Mouse (Mus musculus) liver, adult 2 months (tissue): ENCODE results near the gene Vgll3. TPM values are rescaled to one million over a fixed set of nuclear protein-coding genes. Genes with fewer than 3 reads are reported as not detected.

Experiments used
- DNase-seq: peaks from one replicate; pipeline ENCODE4 v3.0.0-alpha.2; 2011; ENCODE audit warnings: low read depth, low spot score; ENCODE audit errors: extremely low read depth
- H3K27ac ChIP-seq: fragments of 200-500 bp; replicated peaks from 2 replicates; pipeline ENCODE4 v1.5.1; 2012; ENCODE audit warnings: low read depth, mild to moderate bottlenecking, control low read depth, inconsistent platforms, low read length; ENCODE audit not compliant: insufficient read depth
- H3K27me3 ChIP-seq: fragments of 200-500 bp; 2 replicates; pipeline ENCODE4 v1.6.1; 2012; ENCODE audit warnings: mild to moderate bottlenecking, moderate library complexity, low read length, inconsistent platforms; ENCODE audit not compliant: control insufficient read depth, insufficient read depth
- H3K36me3 ChIP-seq: fragments of 200-500 bp; 2 replicates; pipeline ENCODE4 v1.6.1; 2012; ENCODE audit warnings: low read length, inconsistent platforms; ENCODE audit not compliant: control insufficient read depth, insufficient read depth
- H3K4me1 ChIP-seq: fragments of 200-500 bp; 2 replicates; pipeline ENCODE4 v1.6.1; 2011; ENCODE audit warnings: low read length; ENCODE audit not compliant: control insufficient read depth, insufficient read depth
- H3K4me3 ChIP-seq: fragments of 200-500 bp; 2 replicates; pipeline ENCODE4 v1.5.1; 2011; ENCODE audit warnings: low read depth, mild to moderate bottlenecking, control low read depth, low read length, moderate library complexity; ENCODE audit not compliant: insufficient read depth
- H3K79me2 ChIP-seq: fragments of 200-500 bp; 2 replicates; pipeline ENCODE4 v1.6.1; 2012; ENCODE audit warnings: inconsistent platforms, mild to moderate bottlenecking, low read length, moderate library complexity; ENCODE audit not compliant: control insufficient read depth, insufficient read depth
- H3K9ac ChIP-seq: fragments of 200-500 bp; 2 replicates; pipeline ENCODE4 v1.6.1; 2012; ENCODE audit warnings: low read depth, mild to moderate bottlenecking, control low read depth, inconsistent platforms, low read length
- CTCF ChIP-seq: fragments of 200-500 bp; IDR thresholded peaks from 2 replicates; pipeline ENCODE4 v1.5.1; 2011; ENCODE audit warnings: low read depth, low read length, control low read depth
- POLR2A ChIP-seq: fragments of 200-500 bp; IDR thresholded peaks from 2 replicates; pipeline ENCODE4 v1.6.1; 2011; ENCODE audit warnings: low read length, control low read depth; ENCODE audit not compliant: insufficient read depth; ENCODE audit errors: extremely low read depth
- WGBS: fragments of 180-500 bp; shearing (Covaris S2); methylation state at CpG from one replicate; pipeline ENCODE4 v1.1.7; 2018; 5-methylcytosine and 5-hydroxymethylcytosine counted together
- polyA plus RNA-seq: library from polyadenylated mRNA; depleted of rRNA; stranded (reverse); fragments of >200 nt; gene quantifications from 2 replicates; pipeline ENCODE4 v1.2.3, GENCODE M21; 2012
- total RNA-seq: library from RNA; depleted of rRNA; stranded (reverse); fragments of >200 nt; gene quantifications from 2 replicates; pipeline ENCODE4 v1.2.3, GENCODE M21; 2014

Vgll3 gene
- total and polyA plus RNA-seq, 2 experiments = 0.28 to 0.33 TPM

DNA sequence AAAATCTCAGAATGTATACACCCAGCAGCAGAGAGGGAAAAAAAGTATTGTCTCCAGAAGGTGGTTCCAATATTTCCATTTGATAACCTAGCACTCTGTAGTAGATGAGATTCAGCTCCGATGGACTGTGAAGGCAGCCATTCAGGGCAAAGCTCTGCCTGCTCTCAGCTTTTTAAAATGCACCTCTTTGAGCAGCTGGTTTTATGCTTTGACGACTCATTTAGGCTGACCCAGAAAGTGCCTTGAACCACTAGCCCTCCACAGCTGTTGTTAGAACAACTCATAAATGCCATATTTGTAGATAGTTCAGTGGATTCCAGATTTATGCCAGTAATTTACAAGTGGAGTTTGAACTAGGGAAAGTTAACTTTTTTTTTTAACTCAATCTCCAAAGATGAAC is 5.7 kb downstream of the Vgll3 start:
- no peaks in the 10 kb centered on the region; the same call in 1 of the 2 replicates for H3K27me3 ChIP-seq
- DNase-seq = no peak
- no peak overlapping the region for H3K27ac ChIP-seq
- H3K4me1 ChIP-seq = no peaks in the 10 kb centered on the region
- no peaks in the 10 kb centered on the region for H3K36me3 ChIP-seq
- H3K9ac ChIP-seq = no peak overlapping the region
- no peaks in the 10 kb centered on the region for H3K79me2 ChIP-seq
- no peak overlapping the region for H3K4me3 ChIP-seq
- 70% methylated on average over 2 of the region's 2 CpGs for WGBS
- TF ChIP-seq CTCF (no peak), POLR2A (no peak)

DNA sequence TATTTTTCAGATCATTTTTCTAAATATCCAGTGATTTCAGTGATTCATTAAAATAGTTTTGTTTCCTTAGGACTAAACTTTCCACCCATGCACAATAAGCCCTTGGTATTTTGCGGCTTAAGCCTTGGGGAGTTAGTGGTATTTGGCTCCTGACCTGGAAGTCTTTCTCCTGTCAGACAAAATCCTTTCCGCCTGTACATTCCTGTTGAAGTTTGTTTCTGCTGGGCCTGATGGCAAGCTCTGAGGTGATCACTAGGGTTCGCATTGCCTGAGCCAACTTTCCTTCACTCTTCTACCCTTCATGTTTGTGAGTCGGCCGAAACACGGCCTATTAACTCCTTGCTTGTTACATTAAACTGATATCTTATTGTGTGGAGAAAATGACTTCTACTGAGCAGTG is 8.7 kb downstream of the Vgll3 start:
- no peak overlapping the region for H3K4me3 ChIP-seq
- no peak for DNase-seq
- WGBS = 95% methylated on average over 6 of the region's 6 CpGs
- no peaks in the 10 kb centered on the region for H3K79me2 ChIP-seq
- no peak overlapping the region for H3K27ac ChIP-seq
- H3K27me3 ChIP-seq = no peaks in the 10 kb centered on the region; the same call in 1 of the 2 replicates
- no peaks in the 10 kb centered on the region for H3K4me1 ChIP-seq
- TF ChIP-seq CTCF (no peak), POLR2A (no peak)
- H3K36me3 ChIP-seq = no peaks in the 10 kb centered on the region
- no peak overlapping the region for H3K9ac ChIP-seq

DNA sequence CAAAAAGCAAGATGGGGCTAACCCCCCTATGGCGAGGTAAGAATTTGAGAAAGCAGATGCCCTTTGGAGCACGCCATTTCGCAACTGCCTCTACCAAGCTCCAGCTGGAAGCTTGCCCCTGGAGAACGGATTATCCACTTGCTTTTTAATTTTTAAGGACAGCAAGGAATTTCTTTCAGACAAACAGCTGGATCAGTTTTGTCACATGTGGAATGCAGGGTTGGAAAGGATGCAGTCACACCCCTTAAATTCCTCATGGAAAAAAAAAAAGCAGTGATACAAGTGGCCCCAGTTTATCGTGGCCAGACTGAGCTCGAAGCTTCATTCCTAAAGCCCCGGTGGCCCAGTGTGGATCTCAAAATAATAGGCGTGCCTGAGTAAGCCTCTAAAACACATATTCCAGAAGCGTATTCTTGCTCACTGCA is 13.1 kb downstream of the Vgll3 start:
- H3K79me2 ChIP-seq = no peaks in the 10 kb centered on the region
- no peak overlapping the region for H3K27ac ChIP-seq
- H3K4me1 ChIP-seq = no peaks in the 10 kb centered on the region
- peak; percentile 64 for DNase-seq
- no peak overlapping the region for H3K4me3 ChIP-seq
- TF ChIP-seq CTCF = no peak
- no peak for TF ChIP-seq POLR2A
- H3K27me3 ChIP-seq = no peaks in the 10 kb centered on the region
- no peak overlapping the region for H3K9ac ChIP-seq
- no peaks in the 10 kb centered on the region for H3K36me3 ChIP-seq
- WGBS = 66% methylated on average over 9 of the region's 9 CpGs

GRCm38 (mm10) chr16:65829096-65829495 is 14.0 kb downstream of the Vgll3 start:
- no peak for DNase-seq
- Histone ChIP-seq H3K27me3 (no peaks in the 10 kb centered on the region), H3K4me3 (no peak overlapping the region), H3K9ac (no peak overlapping the region), H3K4me1 (no peaks in the 10 kb centered on the region), H3K79me2 (no peaks in the 10 kb centered on the region), H3K27ac (no peak overlapping the region), H3K36me3 (no peaks in the 10 kb centered on the region)
- TF ChIP-seq POLR2A (no peak), CTCF (no peak)
- WGBS = 65% methylated on average over 6 of the region's 6 CpGs

DNA sequence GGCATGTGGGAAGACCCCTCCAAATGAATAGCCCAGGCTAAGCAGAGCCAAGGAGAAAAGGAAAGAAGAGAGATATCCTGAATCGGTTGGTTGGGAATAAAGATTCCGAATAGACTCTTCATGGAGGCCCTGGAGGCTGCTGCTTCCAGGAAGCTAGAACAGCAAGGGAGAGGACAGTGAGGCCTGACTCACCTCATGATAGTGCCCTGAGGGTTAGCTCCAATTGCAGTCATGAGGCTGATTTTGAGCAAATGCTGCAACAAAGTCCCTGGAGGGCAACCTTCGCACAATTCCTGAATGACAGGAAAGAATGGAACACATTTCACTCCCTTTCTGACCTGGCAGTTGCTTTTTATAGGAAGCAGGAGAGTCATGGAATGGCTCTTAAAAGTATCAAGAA is 19.7 kb downstream of the Vgll3 start:
- 89% methylated on average over 3 of the region's 3 CpGs for WGBS
- H3K27ac ChIP-seq = no peak overlapping the region

GRCm38 (mm10) chr16:65850126-65850525 is 35.1 kb downstream of the Vgll3 start:
- no peak for TF ChIP-seq POLR2A
- no peak for TF ChIP-seq CTCF
- no peaks in the 10 kb centered on the region for H3K27me3 ChIP-seq
- DNase-seq = no peak
- H3K79me2 ChIP-seq = no peaks in the 10 kb centered on the region
- no peak overlapping the region for H3K4me3 ChIP-seq
- no peak overlapping the region for H3K27ac ChIP-seq
- H3K4me1 ChIP-seq = no peaks in the 10 kb centered on the region
- H3K36me3 ChIP-seq = no peaks in the 10 kb centered on the region
- H3K9ac ChIP-seq = no peak overlapping the region
- 78% methylated on average over 1 of the region's 1 CpGs for WGBS

More for the DNA sequence above, 19.7 kb downstream of the Vgll3 start:
- H3K36me3 ChIP-seq = no peaks in the 10 kb centered on the region
- TF ChIP-seq POLR2A = no peak
- no peak for TF ChIP-seq CTCF
- H3K4me1 ChIP-seq = no peaks in the 10 kb centered on the region
- no peak overlapping the region for H3K9ac ChIP-seq
- H3K4me3 ChIP-seq = no peak overlapping the region
- no peaks in the 10 kb centered on the region for H3K27me3 ChIP-seq
- no peaks in the 10 kb centered on the region for H3K79me2 ChIP-seq
- no peak for DNase-seq
